Mouse (Mus musculus) hematopoietic multipotent progenitor cell, adult 10-12 weeks (in vitro differentiated cells): ENCODE results near the gene Olfr530. TPM values are rescaled to one million over a fixed set of nuclear protein-coding genes. Genes with fewer than 3 reads are reported as not detected.

Experiments
- polyA plus RNA-seq: library from polyadenylated mRNA; stranded (reverse); fragments of >175 nt; gene quantifications from 2 replicates; pipeline ENCODE4 v1.2.3, GENCODE M21; 2012; ENCODE audit warnings: low replicate concordance

Gene Olfr530
- not detected in 2 replicates for polyA plus RNA-seq

GRCm38 (mm10) chr7:140376231-140376630, at the start of gene Olfr530:
Olfr530 (minus strand) TSS chr7:140376331.

GRCm38 (mm10) chr7:140421539-140421938, 45.4 kb upstream of the Olfr530 start, which contains the start of gene Olfr532:
Olfr532 (minus strand) TSS chr7:140421639.

GRCm38 (mm10) chr7:140402818-140403217, 26.7 kb upstream of the Olfr530 start, which contains the start of gene Olfr531:
Olfr531 (minus strand) TSS chr7:140402918.

GRCm38 (mm10) chr7:140361571-140361970, 14.6 kb downstream of the Olfr530 start, which contains the start of gene Olfr60:
Olfr60 (minus strand) TSS chr7:140361671.

GRCm38 (mm10) chr7:140333717-140334116, 42.4 kb downstream of the Olfr530 start, which contains the start of gene Olfr527:
Olfr527 (plus strand) TSS chr7:140334017.

Other genes starting within 250 kb of the Olfr530 start
- gene Mtg1, start 238.8 kb downstream of the Olfr530 start, polyA plus RNA-seq, result 6.5 and 7.2 TPM in 2 replicates
- gene Sprn, start 221.5 kb downstream of the Olfr530 start, polyA plus RNA-seq, result not detected in 2 replicates
- gene Olfr522, start 211.6 kb downstream of the Olfr530 start, polyA plus RNA-seq, result not detected in 2 replicates
- gene Olfr523, start 203.1 kb downstream of the Olfr530 start, polyA plus RNA-seq, result not detected in 2 replicates
- gene Olfr524, start 170.4 kb downstream of the Olfr530 start, polyA plus RNA-seq, result not detected in 2 replicates
- 0.23 and 0.56 TPM in 2 replicates for gene Cd163l1, start 158.1 kb downstream of the Olfr530 start, polyA plus RNA-seq
- gene 5830411N06Rik, start 129.0 kb downstream of the Olfr530 start, polyA plus RNA-seq, result 0.38 and 0.60 TPM in 2 replicates
- not detected in 2 replicates for gene Olfr525, start 55.5 kb downstream of the Olfr530 start, polyA plus RNA-seq
- not detected in 2 replicates for gene Olfr527, start 42.3 kb downstream of the Olfr530 start, polyA plus RNA-seq
- gene Olfr60, start 14.7 kb downstream of the Olfr530 start, polyA plus RNA-seq, result 0.21 TPM in 1 of 2 replicates, not detected in the other
- not detected in 2 replicates for gene Olfr531, start 26.6 kb upstream of the Olfr530 start, polyA plus RNA-seq
- gene Olfr532, start 45.3 kb upstream of the Olfr530 start, polyA plus RNA-seq, result not detected in 2 replicates
- gene Olfr533, start 87.0 kb upstream of the Olfr530 start, polyA plus RNA-seq, result not detected in 2 replicates
- gene Olfr535, start 107.9 kb upstream of the Olfr530 start, polyA plus RNA-seq, result not detected in 2 replicates
- gene Olfr536, start 131.1 kb upstream of the Olfr530 start, polyA plus RNA-seq, result not detected in 2 replicates
- not detected in 2 replicates for gene Olfr538, start 191.6 kb upstream of the Olfr530 start, polyA plus RNA-seq
- gene Olfr46, start 224.9 kb upstream of the Olfr530 start, polyA plus RNA-seq, result not detected in 2 replicates